Mouse (Mus musculus) small intestine, adult 2 months (tissue): ENCODE measurements around the gene Kcnq5. TPM values are rescaled to one million over a fixed set of nuclear protein-coding genes. Genes with fewer than 3 reads are reported as not detected.
"Not testable (repeated sequence)": the region's sequence is repeated elsewhere in the genome, so short reads cannot be mapped to it uniquely, and the experiment has no call there.

Experiments used
- H3K27ac ChIP-seq: fragments of 200-500 bp; 2 replicates; pipeline ENCODE4 v1.5.1; 2012; ENCODE audit warnings: low read depth, low read length, control low read depth, inconsistent platforms; ENCODE audit not compliant: insufficient read depth
- H3K27me3 ChIP-seq: fragments of 200-500 bp; 2 replicates; pipeline ENCODE4 v1.6.1; 2012; ENCODE audit warnings: mild to moderate bottlenecking, moderate library complexity, low read length, inconsistent platforms; ENCODE audit not compliant: control insufficient read depth, insufficient read depth
- H3K36me3 ChIP-seq: fragments of 200-500 bp; 2 replicates; pipeline ENCODE4 v1.6.1; 2012; ENCODE audit warnings: mild to moderate bottlenecking, low read length, control low read depth, inconsistent platforms; ENCODE audit not compliant: control insufficient read depth, insufficient read depth
- H3K4me1 ChIP-seq: fragments of 200-500 bp; 2 replicates; pipeline ENCODE4 v1.6.1; 2012; ENCODE audit warnings: low read length, inconsistent platforms, mixed read lengths; ENCODE audit not compliant: control insufficient read depth, insufficient read depth, insufficient read length
- H3K4me3 ChIP-seq: fragments of 200-500 bp; 2 replicates; pipeline ENCODE4 v1.5.1; 2012; ENCODE audit warnings: low read depth, mild to moderate bottlenecking, control low read depth, inconsistent platforms, low read length, moderate library complexity
- CTCF ChIP-seq: fragments of 200-500 bp; IDR thresholded peaks from 2 replicates; pipeline ENCODE4 v1.5.1; 2012; ENCODE audit warnings: low read depth, mild to moderate bottlenecking, control low read depth, inconsistent platforms, low read length, moderate library complexity, mixed read lengths; ENCODE audit not compliant: insufficient replicate concordance, insufficient read length; ENCODE audit errors: extremely low read depth
- POLR2A ChIP-seq: fragments of 200-500 bp; IDR thresholded peaks from 2 replicates; pipeline ENCODE4 v1.6.1; 2012; ENCODE audit warnings: low read depth, mild to moderate bottlenecking, control low read depth, inconsistent platforms, low read length, moderate library complexity
- WGBS: fragments of 180-500 bp; shearing (Covaris S2); methylation state at CpG from one replicate; pipeline ENCODE4 v1.1.7; 2018; 5-methylcytosine and 5-hydroxymethylcytosine counted together
- polyA plus RNA-seq: library from polyadenylated mRNA; depleted of rRNA; stranded (reverse); fragments of >200 nt; gene quantifications from 2 replicates; pipeline ENCODE4 v1.2.3, GENCODE M21; 2012

Gene Kcnq5
- polyA plus RNA-seq, 1 experiment, result 0.22 TPM

DNA sequence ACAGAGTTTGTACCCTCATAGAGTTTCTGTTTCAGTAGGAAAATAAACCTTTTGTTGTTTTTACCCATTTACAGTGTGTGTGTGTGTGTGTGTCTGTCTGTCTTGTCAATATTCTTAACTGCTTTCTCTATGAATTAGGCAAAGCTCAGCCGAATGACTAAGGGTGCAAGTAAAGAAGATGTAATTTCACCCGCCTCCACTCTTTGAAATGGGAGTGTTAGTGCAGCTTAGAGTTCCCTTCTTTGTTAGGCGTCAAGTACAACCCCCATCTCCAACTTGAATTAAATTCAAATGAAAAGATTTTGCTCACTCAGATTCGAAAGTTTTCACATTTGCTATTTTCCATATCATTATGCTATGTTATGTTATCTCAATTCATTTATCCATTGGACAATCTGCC is 361.1 kb downstream of the Kcnq5 start:
- H3K4me3 ChIP-seq, result no peak overlapping the region
- no peaks in the 10 kb centered on the region for H3K36me3 ChIP-seq
- no peaks in the 10 kb centered on the region for H3K4me1 ChIP-seq
- no peak overlapping the region for H3K27ac ChIP-seq
- WGBS, result 74% methylated on average over 4 of the region's 4 CpGs
- TF ChIP-seq CTCF, result no peak
- TF ChIP-seq POLR2A, result no peak
- H3K27me3 ChIP-seq, result no peaks in the 10 kb centered on the region

DNA sequence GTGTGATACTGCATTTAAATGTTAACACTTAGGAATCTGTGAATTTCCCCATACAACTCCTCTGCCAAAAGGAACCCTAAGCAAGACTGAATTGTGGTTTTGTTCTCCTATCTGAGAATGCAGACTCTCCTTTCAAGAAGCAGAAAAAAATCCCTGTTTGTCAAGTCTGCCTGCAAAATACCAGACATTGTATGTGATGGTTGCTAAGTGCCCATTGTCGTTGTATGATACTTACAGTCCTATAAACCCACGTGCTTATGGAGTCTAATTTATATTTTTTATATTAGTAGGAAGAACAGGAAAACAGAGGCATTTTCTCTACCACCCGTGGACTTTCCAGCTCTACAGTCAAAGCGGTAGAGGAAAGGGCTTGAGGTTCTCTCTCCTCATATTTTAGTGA is 367.9 kb downstream of the Kcnq5 start:
- Histone ChIP-seq H3K4me1 (no peaks in the 10 kb centered on the region), H3K36me3 (no peaks in the 10 kb centered on the region), H3K27me3 (no peaks in the 10 kb centered on the region), H3K27ac (no peak overlapping the region), H3K4me3 (no peak overlapping the region)
- 56% methylated on average over 4 of the region's 4 CpGs for WGBS
- TF ChIP-seq CTCF (no peak), POLR2A (no peak)

DNA sequence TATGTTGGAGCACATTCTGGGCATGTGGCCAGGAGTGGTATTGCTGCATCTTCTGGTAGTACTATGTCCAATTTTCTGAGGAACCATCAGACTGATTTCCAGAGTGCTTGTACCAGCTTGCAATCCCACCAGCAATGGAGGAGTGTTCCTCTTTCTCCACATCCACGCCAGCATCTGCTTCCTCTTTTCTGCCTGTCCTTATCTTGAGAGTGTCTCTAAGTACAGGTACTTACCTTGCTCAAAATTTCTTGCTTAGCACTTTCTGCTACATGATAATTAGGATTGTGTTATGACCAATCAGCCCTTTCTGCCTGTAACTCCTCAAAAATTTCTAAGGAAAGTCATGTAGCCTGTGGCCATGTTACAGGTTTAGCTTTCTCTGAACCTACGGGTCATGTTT is 394.3 kb downstream of the Kcnq5 start:
- not testable (repeated sequence) for H3K4me3 ChIP-seq, H3K27me3 ChIP-seq, H3K27ac ChIP-seq, H3K36me3 ChIP-seq, H3K4me1 ChIP-seq
- WGBS, result 86% methylated on average over 2 of the region's 2 CpGs

DNA sequence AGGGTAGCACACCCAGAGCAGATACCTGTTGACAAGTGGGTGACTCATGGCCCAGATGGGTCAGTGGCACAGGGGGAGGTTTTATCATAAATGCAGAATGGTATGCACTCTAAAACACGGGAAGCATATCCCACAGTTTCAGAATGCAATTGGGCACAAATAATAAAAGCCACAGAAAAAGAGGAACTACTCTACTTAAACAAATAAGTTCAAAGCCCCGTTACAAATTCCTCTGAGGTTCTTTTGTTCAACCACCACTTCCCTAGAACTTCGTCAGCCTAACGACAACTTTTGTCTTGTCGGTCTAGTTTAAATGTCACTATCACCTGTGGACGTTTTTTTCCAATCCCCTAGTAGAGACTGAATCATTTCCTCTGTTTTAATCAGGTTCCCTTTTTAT is 407.1 kb downstream of the Kcnq5 start:
- Histone ChIP-seq H3K4me1 (no peaks in the 10 kb centered on the region), H3K4me3 (no peak overlapping the region), H3K27me3 (no peaks in the 10 kb centered on the region), H3K27ac (no peak overlapping the region), H3K36me3 (no peaks in the 10 kb centered on the region)
- 66% methylated on average over 6 of the region's 6 CpGs for WGBS
- TF ChIP-seq POLR2A (no peak), CTCF (no peak)

DNA sequence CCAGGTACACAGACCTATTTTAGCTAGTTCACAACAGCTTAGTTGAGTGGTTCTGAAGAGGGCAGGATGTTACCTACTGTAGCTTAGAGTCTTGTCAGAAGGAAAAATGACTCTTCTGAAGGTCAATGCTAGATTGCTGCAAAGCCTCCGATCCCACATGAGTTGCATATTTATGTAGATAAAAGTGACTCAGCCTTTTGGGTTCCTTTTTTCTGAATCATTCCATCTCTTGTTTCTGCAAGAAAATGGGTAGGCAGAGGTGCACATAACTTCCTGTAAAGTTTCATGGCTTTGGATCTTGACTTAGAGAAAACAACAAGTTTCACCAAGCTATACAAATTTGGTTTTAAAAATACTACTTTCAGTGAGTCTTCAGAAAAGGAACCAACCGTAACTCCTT is 409.0 kb downstream of the Kcnq5 start:
- H3K27ac ChIP-seq, result no peak overlapping the region
- H3K36me3 ChIP-seq, result no peaks in the 10 kb centered on the region
- no peaks in the 10 kb centered on the region for H3K27me3 ChIP-seq
- 85% methylated on average over 2 of the region's 2 CpGs for WGBS
- no peaks in the 10 kb centered on the region for H3K4me1 ChIP-seq
- TF ChIP-seq POLR2A (no peak), CTCF (no peak)
- H3K4me3 ChIP-seq, result no peak overlapping the region

DNA sequence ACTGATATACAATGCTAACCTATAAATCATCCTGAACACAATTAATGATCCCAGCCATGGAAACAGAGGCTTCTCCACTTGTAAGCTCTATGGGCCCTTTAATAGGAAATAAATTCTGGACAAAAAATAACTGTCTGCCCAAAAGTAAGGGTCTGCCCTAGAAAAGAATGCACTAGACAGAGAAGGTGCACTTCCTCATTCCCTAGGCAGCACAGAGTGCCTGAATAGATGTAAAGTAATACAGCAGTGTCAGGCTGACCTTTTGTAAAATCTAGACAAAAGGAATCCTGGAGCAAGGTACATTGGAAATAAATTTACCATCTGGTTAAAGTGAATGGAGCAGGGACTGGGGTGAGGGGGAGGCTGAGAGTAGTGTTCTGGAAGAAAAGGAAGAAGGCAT is 417.8 kb downstream of the Kcnq5 start:
- no peaks in the 10 kb centered on the region for H3K27me3 ChIP-seq
- no peak overlapping the region for H3K27ac ChIP-seq
- H3K4me1 ChIP-seq, result no peaks in the 10 kb centered on the region
- no peak overlapping the region for H3K4me3 ChIP-seq
- no peaks in the 10 kb centered on the region for H3K36me3 ChIP-seq
- no peak for TF ChIP-seq POLR2A
- TF ChIP-seq CTCF, result no peak

DNA sequence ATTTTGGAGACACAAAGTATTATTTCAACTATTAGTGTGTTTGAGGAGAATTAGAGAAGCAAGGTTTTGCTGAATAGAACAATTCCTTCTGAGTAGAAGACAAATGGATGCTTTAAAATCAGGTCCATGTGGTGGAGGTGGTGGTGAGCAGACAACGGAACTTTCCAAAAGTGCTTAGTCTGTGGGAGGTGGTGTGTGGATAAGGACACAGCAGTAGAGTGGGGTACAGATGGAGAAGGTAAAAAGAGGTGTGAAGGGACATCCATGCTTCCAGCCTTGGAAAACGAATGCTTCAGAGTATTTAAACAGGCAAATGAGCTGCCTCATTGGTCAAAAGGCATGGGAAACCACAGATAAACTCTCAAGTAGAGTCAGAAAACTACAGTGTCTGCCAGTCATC is 422.3 kb downstream of the Kcnq5 start:
- no peaks in the 10 kb centered on the region for H3K27me3 ChIP-seq
- H3K4me1 ChIP-seq, result no peaks in the 10 kb centered on the region
- TF ChIP-seq POLR2A (no peak), CTCF (no peak)
- H3K4me3 ChIP-seq, result no peak overlapping the region
- WGBS, result 70% methylated on average over 2 of the region's 2 CpGs
- H3K27ac ChIP-seq, result no peak overlapping the region
- H3K36me3 ChIP-seq, result no peaks in the 10 kb centered on the region

DNA sequence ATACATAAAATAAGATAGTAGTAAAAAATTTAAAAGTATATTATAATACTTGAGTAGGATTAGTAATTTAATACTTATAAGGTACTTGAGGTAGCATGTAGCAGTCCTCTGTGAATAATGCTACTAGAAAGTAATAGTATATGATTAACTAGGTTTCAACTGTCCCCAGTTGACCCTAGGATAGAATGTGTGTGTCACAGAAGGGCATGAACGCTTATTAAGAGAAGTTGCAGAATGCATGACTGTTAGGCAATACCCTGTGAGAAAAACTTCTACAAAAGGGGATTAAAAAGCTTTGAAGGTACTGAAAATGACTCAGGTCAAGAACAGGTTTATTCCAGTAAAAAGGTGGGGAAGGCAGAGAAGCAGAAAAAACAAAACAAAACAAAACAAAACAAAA is 430.9 kb downstream of the Kcnq5 start:
- no peak overlapping the region for H3K4me3 ChIP-seq
- WGBS, result 46% methylated on average over 1 of the region's 1 CpGs

More for the DNA sequence above, 430.9 kb downstream of the Kcnq5 start:
- no peaks in the 10 kb centered on the region for H3K36me3 ChIP-seq
- TF ChIP-seq CTCF (no peak), POLR2A (no peak)
- H3K4me1 ChIP-seq, result no peaks in the 10 kb centered on the region
- no peaks in the 10 kb centered on the region for H3K27me3 ChIP-seq
- no peak overlapping the region for H3K27ac ChIP-seq
